In genomic region chr5:113899543-113899942, GRCm38 (mm10) we compare ENCODE assay signal across 14 mouse cellular contexts. TPM values are rescaled to one million over a fixed set of nuclear protein-coding genes. Genes with fewer than 3 reads are reported as not detected.
DNase-seq lines count a peak whose midpoint lies in the region; ATAC-seq and TF ChIP-seq lines count a peak whose summit lies in the region.
"Had no signal": no experiment of that assay in that cellular context is flagged by ENCODE, and none has a peak within 500 bp of the region (broad histone marks: within the 10 kb centered on the region; RNA-seq: fewer than 3 reads in every experiment).

No protein-coding gene starts in this region.

- H3K4me2 ChIP-seq in neural tube, embryonic 15.5 days: no peak overlapping the region
- H3K4me2 ChIP-seq in forebrain, postnatal 0 days (ENCODE audit: low read depth): no peak overlapping the region

- peaks cover 33% of the 10 kb centered on the region for H3K4me1 ChIP-seq in heart, adult 2 months (ENCODE audit: control insufficient read depth, insufficient read depth, low read length)
- H3K4me1 ChIP-seq in thymus, adult 2 months (replicated peaks; ENCODE audit: control insufficient read depth, insufficient read depth, low read length): peaks cover 21% of the 10 kb centered on the region
- peaks cover 60% of the 10 kb centered on the region for H3K4me1 ChIP-seq in neural tube, embryonic 15.5 days
- H3K4me1 ChIP-seq in forebrain, postnatal 0 days (ENCODE audit: insufficient read depth): 0 out of 2 replicates have a peak, but pooled peaks cover 5% of the 10 kb centered on the region

- no peak overlapping the region for H3K9ac ChIP-seq in heart, adult 2 months (ENCODE audit: low read depth, low read length)
- no peak overlapping the region for H3K9ac ChIP-seq in neural tube, embryonic 15.5 days (replicated peaks)
- no peak overlapping the region for H3K9ac ChIP-seq in forebrain, postnatal 0 days

- intact Hi-C loops in heart, adult 2 months (cut with DNase I): no loop called here
- intact Hi-C loops in heart, postnatal 25 days (cut with DNase I): loop anchor here (5.0 kb wide), 1 partner anchor 42 kb away; no protein-coding TSS in a partner anchor

- H3K27me3 ChIP-seq in heart, adult 2 months (ENCODE audit: control insufficient read depth, insufficient read depth, low read length): no peaks in the 10 kb centered on the region
- no peaks in the 10 kb centered on the region for H3K27me3 ChIP-seq in thymus, adult 2 months (ENCODE audit: control insufficient read depth, insufficient read depth, low read length)
- H3K27me3 ChIP-seq in neural tube, embryonic 15.5 days (replicated peaks): no peaks in the 10 kb centered on the region
- no peaks in the 10 kb centered on the region for H3K27me3 ChIP-seq in forebrain, postnatal 0 days (ENCODE audit: insufficient read depth, low read length)

- 64% methylated on average over 12 of the region's 12 CpGs for WGBS in heart, adult 2 months
- 43% methylated on average over 12 of the region's 12 CpGs for WGBS in thymus, adult 2 months
- 84% methylated on average over 12 of the region's 12 CpGs for WGBS in neural tube, embryonic 15.5 days
- 82% methylated on average over 12 of the region's 12 CpGs for WGBS in forebrain, postnatal 0 days

- no peak for TF ChIP-seq CTCF in heart, adult 2 months (IDR thresholded peaks at IDR 0.05)
- no peak for TF ChIP-seq CTCF in thymus, adult 2 months (IDR thresholded peaks at IDR 0.05; ENCODE audit: borderline replicate concordance, control insufficient read depth, extremely low read depth, insufficient read depth, low read length, poor library complexity)
- TF ChIP-seq CTCF in forebrain, postnatal 0 days (IDR thresholded peaks at IDR 0.05; ENCODE audit: low read depth): no peak

- TF ChIP-seq EP300 in heart, adult 2 months (IDR thresholded peaks at IDR 0.05; ENCODE audit: insufficient read depth, low read depth, low read length): no peak

- H3K36me3 ChIP-seq in heart, adult 2 months (ENCODE audit: control insufficient read depth, insufficient read depth, low read length): no peaks in the 10 kb centered on the region; the same call in 1 of the 2 replicates
- H3K36me3 ChIP-seq in thymus, adult 2 months (ENCODE audit: control insufficient read depth, insufficient read depth, low read length): no peaks in the 10 kb centered on the region
- H3K36me3 ChIP-seq in neural tube, embryonic 15.5 days: no peaks in the 10 kb centered on the region
- H3K36me3 ChIP-seq in forebrain, postnatal 0 days (ENCODE audit: insufficient read depth): no peaks in the 10 kb centered on the region

- peaks cover 25% of the 10 kb centered on the region for H3K79me2 ChIP-seq in heart, adult 2 months (replicated peaks; ENCODE audit: control insufficient read depth, insufficient read depth, low read length)

- ATAC-seq in neural tube, embryonic 15.5 days (ENCODE audit: low FRiP score): no peak
- no peak for ATAC-seq in forebrain, postnatal 0 days
- ATAC-seq: forebrain, embryonic 16.5 days had no signal

- H3K4me3 ChIP-seq in heart, adult 2 months: no peak overlapping the region
- H3K4me3 ChIP-seq in thymus, adult 2 months (ENCODE audit: control insufficient read depth, insufficient read depth, low read length): peak overlapping the region; percentile 21
- H3K4me3 ChIP-seq in neural tube, embryonic 15.5 days (replicated peaks): no peak overlapping the region
- H3K4me3 ChIP-seq in forebrain, postnatal 0 days (ENCODE audit: low read depth, low read length): no peak overlapping the region
- H3K4me3 ChIP-seq: heart, embryonic 10.5 days had no signal

- no peak for TF ChIP-seq POLR2A in heart, adult 2 months (IDR thresholded peaks at IDR 0.05; ENCODE audit: insufficient read depth, low read depth, low read length)
- TF ChIP-seq POLR2A in thymus, adult 2 months (IDR thresholded peaks at IDR 0.05; ENCODE audit: control insufficient read depth, extremely low read depth, insufficient read depth, low read length, poor library complexity): no peak

- 0 out of 2 replicates have a peak overlapping the region, but pooled peaks have one; percentile 9 for H3K27ac ChIP-seq in heart, adult 2 months
- H3K27ac ChIP-seq in thymus, adult 2 months (ENCODE audit: control insufficient read depth, insufficient read depth, low read length): no peak overlapping the region
- no peak overlapping the region for H3K27ac ChIP-seq in neural tube, embryonic 15.5 days (replicated peaks)
- H3K27ac ChIP-seq in forebrain, postnatal 0 days (ENCODE audit: low read depth, low read length): no peak overlapping the region
- H3K27ac ChIP-seq: heart, embryonic 10.5 days had no signal

- no peaks in the 10 kb centered on the region for H3K9me3 ChIP-seq in neural tube, embryonic 15.5 days (replicated peaks)
- no peaks in the 10 kb centered on the region for H3K9me3 ChIP-seq in forebrain, postnatal 0 days (ENCODE audit: low read length)
- H3K9me3 ChIP-seq: G1E; heart, embryonic 10.5 days had no signal

- DNase-seq in heart, adult 2 months: no peak
- no peak for DNase-seq in heart, postnatal 25 days (ENCODE audit: low spot score)
- no peak for DNase-seq in thymus, adult 2 months
- DNase-seq in thymus, postnatal 25 days: no peak
- DNase-seq in induced T-regulatory cell, adult 2 months (ENCODE audit: low read depth): peak; percentile 58
- DNase-seq in adrenal gland, adult 18-20 months (ENCODE audit: low spot score in 2 of 2): no peak
- no peak for DNase-seq in forebrain, postnatal 0 days
- DNase-seq: midbrain, embryonic 14.5 days; right cerebral cortex, postnatal 25 days; thymus, adult 18-20 months had no signal

RNA-seq across cellular contexts. Expression of gene Coro1c, which starts 9.0 kb away (rescaled TPM):
- 10 to 100 TPM; 24.6 to 30.1 TPM for total RNA-seq in heart, adult 2 months (2021)
- 24.1 and 27.9 TPM in 2 replicates for polyA plus RNA-seq in heart, adult 2 months (2012; rRNA removed)
- total RNA-seq in heart, postnatal 25 days (2021): 10 to 100 TPM; 34.5 to 35.2 TPM
- 67.8 and 78.3 TPM in 2 replicates for polyA plus RNA-seq in thymus, adult 2 months (2012; rRNA removed)
- 160 and 162 TPM in 2 replicates for polyA plus RNA-seq in neural tube, embryonic 15.5 days (2015; fragmentation: Nextera tagmentation; extraction: Ambion mirVana)
- 10 to 100 TPM; 43.9 to 56.3 TPM for total RNA-seq in adrenal gland, adult 18-20 months (2021)
- total RNA-seq in forebrain, postnatal 0 days (2014; rRNA removed): 159 and 178 TPM in 2 replicates
- 148 and 167 TPM in 2 replicates for polyA plus RNA-seq in forebrain, postnatal 0 days (2015; fragmentation: Nextera tagmentation; extraction: Ambion mirVana)
